Comparison of ENCODE assay signal across 10 mouse cellular contexts in genomic region chr9:119751507-119751906, GRCm38 (mm10). TPM values are rescaled to one million over a fixed set of nuclear protein-coding genes. Genes with fewer than 3 reads are reported as not detected.
DNase-seq lines count a peak whose midpoint lies in the region; ATAC-seq lines count a peak whose summit lies in the region.
"Had no signal": no experiment of that assay in that cellular context is flagged by ENCODE, and none has a peak within 500 bp of the region (broad histone marks: within the 10 kb centered on the region; RNA-seq: fewer than 3 reads in every experiment).

No protein-coding gene starts in this region.

- no peaks in the 10 kb centered on the region for H3K36me3 ChIP-seq in kidney, embryonic 16.5 days (ENCODE audit: insufficient read depth, low read length)
- no peaks in the 10 kb centered on the region for H3K36me3 ChIP-seq in hindbrain, embryonic 16.5 days (ENCODE audit: control insufficient read depth, insufficient read depth, low read length)
- H3K36me3 ChIP-seq: embryonic facial prominence, embryonic 15.5 days; limb, embryonic 13.5 days had no signal

- no peak overlapping the region for H3K4me3 ChIP-seq in kidney, embryonic 16.5 days (ENCODE audit: low read length)
- H3K4me3 ChIP-seq in hindbrain, embryonic 16.5 days (ENCODE audit: low read length) = no peak overlapping the region
- H3K4me3 ChIP-seq: embryonic facial prominence, embryonic 15.5 days; limb, embryonic 13.5 days had no signal

- no peaks in the 10 kb centered on the region for H3K4me1 ChIP-seq in kidney, embryonic 16.5 days (ENCODE audit: insufficient read depth, low read length)
- H3K4me1 ChIP-seq in hindbrain, embryonic 16.5 days (ENCODE audit: control insufficient read depth, insufficient read depth, low read depth, low read length) = no peaks in the 10 kb centered on the region
- H3K4me1 ChIP-seq: embryonic facial prominence, embryonic 15.5 days; limb, embryonic 13.5 days had no signal

- H3K27me3 ChIP-seq in kidney, embryonic 16.5 days (ENCODE audit: insufficient read depth, low read length) = no peaks in the 10 kb centered on the region
- no peaks in the 10 kb centered on the region for H3K27me3 ChIP-seq in hindbrain, embryonic 16.5 days (replicated peaks; ENCODE audit: control insufficient read depth, insufficient read depth, low read length)
- H3K27me3 ChIP-seq: embryonic facial prominence, embryonic 15.5 days; limb, embryonic 13.5 days had no signal

- WGBS in kidney, embryonic 16.5 days = 12% methylated on average over 5 of the region's 5 CpGs
- WGBS in hindbrain, embryonic 16.5 days = 17% methylated on average over 5 of the region's 5 CpGs

- ATAC-seq in kidney, embryonic 16.5 days (ENCODE audit: low FRiP score, low TSS enrichment) = no peak
- peak; percentile 97 for ATAC-seq in common myeloid progenitor, adult 5-6 weeks (replicated peaks; ENCODE audit: low read depth, poor library complexity, severe bottlenecking)
- 0 out of 2 replicates have a peak, but pooled peaks have one; percentile 61 for ATAC-seq in hindbrain, embryonic 16.5 days
- no peak for ATAC-seq in cerebellum, adult (ENCODE audit: insufficient number of reproducible peaks, low FRiP score, low TSS enrichment)

- DNase-seq in kidney, adult 9 months = peak; percentile 21
- DNase-seq in ES-CJ7 (ENCODE audit: low read depth, low spot score) = peak; percentile 62
- DNase-seq in lung, postnatal 25 days (ENCODE audit: low spot score) = peak; percentile 21
- peak; percentile 50 for DNase-seq in thymus, postnatal 14 days

- H3K9ac ChIP-seq in kidney, embryonic 16.5 days (replicated peaks; ENCODE audit: low read length) = no peak overlapping the region
- no peak overlapping the region for H3K9ac ChIP-seq in hindbrain, embryonic 16.5 days (ENCODE audit: low read depth, low read length)
- H3K9ac ChIP-seq: embryonic facial prominence, embryonic 15.5 days; limb, embryonic 13.5 days had no signal

- H3K27ac ChIP-seq in kidney, embryonic 16.5 days (ENCODE audit: low read length) = no peak overlapping the region
- no peak overlapping the region for H3K27ac ChIP-seq in hindbrain, embryonic 16.5 days (ENCODE audit: low read depth, low read length)
- H3K27ac ChIP-seq: embryonic facial prominence, embryonic 15.5 days; limb, embryonic 13.5 days had no signal

- no peak overlapping the region for H3K4me2 ChIP-seq in kidney, embryonic 16.5 days (replicated peaks; ENCODE audit: low read depth, low read length)
- H3K4me2 ChIP-seq in hindbrain, embryonic 16.5 days (ENCODE audit: low read length) = no peak overlapping the region
- H3K4me2 ChIP-seq: embryonic facial prominence, embryonic 15.5 days; limb, embryonic 13.5 days had no signal

- peaks cover 2% of the 10 kb centered on the region; the same call in 1 of the 2 replicates for H3K9me3 ChIP-seq in kidney, embryonic 16.5 days (ENCODE audit: low read length)
- H3K9me3 ChIP-seq in hindbrain, embryonic 16.5 days (ENCODE audit: control insufficient read depth, low read length) = peaks cover 5% of the 10 kb centered on the region; the same call in 1 of the 2 replicates
- H3K9me3 ChIP-seq: embryonic facial prominence, embryonic 15.5 days had no signal

RNA-seq across cellular contexts. Expression of gene Scn10a, which starts 32.4 kb away (rescaled TPM):
- 0.02 TPM in 1 of 2 replicates, not detected in the other for polyA plus RNA-seq in kidney, embryonic 16.5 days (2015; fragmentation: Nextera tagmentation; extraction: Ambion mirVana)
- total RNA-seq in common myeloid progenitor, adult 5-6 weeks (2017) = not detected in 2 replicates
- 0.53 and 0.81 TPM in 2 replicates for polyA plus RNA-seq in hindbrain, embryonic 16.5 days (2015; fragmentation: Nextera tagmentation; extraction: Ambion mirVana)
- polyA plus RNA-seq: limb, embryonic 13.5 days had no signal

Comparison
In these comparisons a context has a peak if more than half of its experiments do, and no peak if none do; other contexts are left out.
1. ATAC-seq: peak in common myeloid progenitor, adult 5-6 weeks (single experiment) and hindbrain, embryonic 16.5 days (single experiment); none in kidney, embryonic 16.5 days (single experiment) and cerebellum, adult (single experiment).
2. Peak in every context shown above with its lines, with median percentiles within 50 percentile points of each other: DNase-seq.